Mouse (Mus musculus) inflammation-experienced regulatory T-cells, adult 6 months (primary cell): Measurements from ENCODE around the gene Rhbg. TPM values are rescaled to one million over a fixed set of nuclear protein-coding genes. Genes with fewer than 3 reads are reported as not detected.

Source experiments
- ATAC-seq: one replicate; pipeline ENCODE4 v1.8.0; 2017
- polyA plus RNA-seq, 3 experiments: library from polyadenylated mRNA; unstranded; fragments of 100-300 nt; shearing (Covaris generic); gene quantifications; one replicate each; pipeline ENCODE4 v1.2.1; 2017

Rhbg gene
- polyA plus RNA-seq, 3 experiments from 2014 or later: not detected

DNA sequence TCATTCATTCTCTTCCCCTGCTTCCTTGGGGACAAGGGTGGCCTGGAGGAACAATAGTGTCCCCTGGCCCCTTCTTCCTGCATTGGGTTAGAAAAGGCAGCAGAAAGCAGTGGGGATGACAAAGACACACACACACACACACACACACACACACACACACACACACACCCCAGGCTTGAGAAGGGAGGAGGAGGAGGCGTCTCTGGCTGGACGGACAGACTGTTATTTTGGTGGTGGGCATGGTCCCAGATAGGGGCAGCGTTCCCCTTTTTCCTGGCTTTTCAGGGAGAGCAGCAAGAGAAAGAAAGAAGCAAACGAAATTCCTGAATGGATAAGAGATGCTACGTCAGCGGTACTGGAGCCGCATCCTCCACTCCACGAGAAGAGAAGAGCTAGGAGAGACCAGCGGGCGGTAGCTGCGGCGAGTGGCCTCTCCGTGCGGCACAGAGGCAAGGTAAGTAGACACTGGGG is 47.6 kb downstream of the Rhbg start:
- no peak for ATAC-seq

DNA sequence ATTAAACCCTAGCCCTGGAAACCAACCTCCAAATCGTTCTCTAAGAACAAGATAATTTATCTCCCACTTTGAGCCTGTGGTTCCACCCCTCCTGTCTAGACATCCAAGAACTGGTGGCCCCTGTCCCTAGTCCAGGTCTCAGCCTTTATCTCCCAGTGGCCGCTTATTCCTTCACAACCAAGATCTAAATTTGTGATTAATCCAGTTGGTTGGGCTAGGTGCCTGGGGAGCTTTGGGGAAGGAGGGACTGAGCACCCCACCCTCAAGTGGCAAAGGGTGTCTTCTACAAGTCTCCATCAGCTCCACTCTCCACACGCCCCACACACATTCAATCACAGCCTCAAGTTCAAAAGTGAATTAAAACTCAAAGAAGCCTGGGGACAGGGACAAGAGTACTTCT is 48.0 kb downstream of the Rhbg start:
- ATAC-seq: no peak

DNA sequence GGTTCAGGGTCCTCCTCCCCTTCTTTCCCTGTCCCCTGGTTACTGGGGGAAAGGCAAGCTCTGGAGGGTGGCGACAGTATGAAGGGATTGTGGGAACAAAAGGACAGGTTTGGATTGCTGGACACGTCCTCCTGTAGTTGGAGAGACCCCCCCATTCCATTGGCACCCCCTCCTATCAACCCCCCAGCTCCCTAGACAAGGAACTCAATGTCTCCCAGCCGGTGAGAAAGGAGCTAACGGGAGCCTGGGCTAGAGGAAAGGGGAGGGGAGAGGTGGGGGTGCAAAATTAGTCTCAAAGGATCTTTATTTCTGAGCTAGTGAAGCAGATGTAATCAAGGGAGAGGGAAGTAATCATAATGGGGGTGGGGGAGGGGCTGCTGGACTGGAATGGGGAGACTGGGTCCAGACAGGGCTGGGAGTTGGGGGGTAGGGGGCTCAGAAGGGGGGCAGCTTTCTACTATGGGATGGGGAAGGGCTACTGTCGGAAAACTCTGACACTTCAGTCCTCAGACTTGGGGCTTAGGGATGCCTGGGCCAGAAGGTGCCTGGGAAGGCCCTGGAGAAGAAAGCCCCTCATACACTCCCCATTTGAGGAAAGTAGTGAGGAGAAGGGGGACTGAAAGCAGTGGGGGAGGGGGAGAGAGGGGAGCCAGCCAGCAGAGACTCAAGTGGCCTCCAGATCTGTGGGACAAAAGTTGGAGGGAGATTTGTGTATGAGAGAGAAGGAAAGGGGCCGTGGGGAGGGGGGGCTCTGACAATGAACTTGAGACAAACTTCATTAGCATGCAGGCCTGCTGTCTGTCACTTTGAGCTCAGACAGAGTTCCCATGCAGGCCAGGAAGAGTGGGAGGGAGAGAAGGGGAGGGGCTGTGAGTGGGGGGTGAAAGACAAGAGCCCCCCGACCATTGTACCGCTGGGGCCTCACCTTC is 48.7 kb downstream of the Rhbg start:
- no peak for ATAC-seq

DNA sequence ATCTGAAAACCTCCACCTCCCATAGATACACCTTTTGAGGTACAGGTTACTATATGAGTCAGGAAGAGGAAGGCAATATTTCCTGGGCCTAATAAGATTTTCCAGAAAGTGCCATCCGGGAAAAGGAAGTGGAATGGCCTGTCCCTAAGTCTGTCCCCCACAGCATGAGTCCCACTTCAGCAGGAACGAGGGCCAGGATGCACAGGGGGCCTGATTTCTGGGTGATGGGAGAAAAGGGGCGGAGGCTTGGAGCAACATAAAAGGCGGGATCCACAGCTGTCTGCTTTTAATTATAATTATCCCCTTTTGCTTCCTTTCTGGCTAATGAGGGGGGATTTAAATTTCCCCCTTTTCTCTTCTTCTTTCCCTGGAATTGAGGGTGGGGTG is 49.3 kb downstream of the Rhbg start:
- ATAC-seq: no peak

DNA sequence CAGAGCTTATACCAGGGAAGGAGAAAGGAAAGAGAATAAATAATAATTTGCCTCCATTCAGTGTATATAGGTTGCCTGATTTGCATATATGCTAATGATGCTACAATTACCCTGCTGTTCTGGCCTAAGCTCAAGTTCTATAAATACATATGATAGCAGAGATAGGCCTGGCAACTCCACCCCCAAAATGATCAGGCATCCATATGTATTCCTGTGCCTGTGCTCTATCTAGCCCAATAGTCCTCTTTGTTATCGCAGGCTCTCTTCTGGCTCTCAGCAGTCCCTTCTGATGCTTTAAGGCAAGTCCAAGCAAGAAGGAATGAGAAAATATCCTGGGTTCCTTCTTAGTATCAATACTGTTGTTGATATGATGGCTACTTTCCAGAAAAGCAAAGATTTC is 49.8 kb downstream of the Rhbg start:
- ATAC-seq: no peak

DNA sequence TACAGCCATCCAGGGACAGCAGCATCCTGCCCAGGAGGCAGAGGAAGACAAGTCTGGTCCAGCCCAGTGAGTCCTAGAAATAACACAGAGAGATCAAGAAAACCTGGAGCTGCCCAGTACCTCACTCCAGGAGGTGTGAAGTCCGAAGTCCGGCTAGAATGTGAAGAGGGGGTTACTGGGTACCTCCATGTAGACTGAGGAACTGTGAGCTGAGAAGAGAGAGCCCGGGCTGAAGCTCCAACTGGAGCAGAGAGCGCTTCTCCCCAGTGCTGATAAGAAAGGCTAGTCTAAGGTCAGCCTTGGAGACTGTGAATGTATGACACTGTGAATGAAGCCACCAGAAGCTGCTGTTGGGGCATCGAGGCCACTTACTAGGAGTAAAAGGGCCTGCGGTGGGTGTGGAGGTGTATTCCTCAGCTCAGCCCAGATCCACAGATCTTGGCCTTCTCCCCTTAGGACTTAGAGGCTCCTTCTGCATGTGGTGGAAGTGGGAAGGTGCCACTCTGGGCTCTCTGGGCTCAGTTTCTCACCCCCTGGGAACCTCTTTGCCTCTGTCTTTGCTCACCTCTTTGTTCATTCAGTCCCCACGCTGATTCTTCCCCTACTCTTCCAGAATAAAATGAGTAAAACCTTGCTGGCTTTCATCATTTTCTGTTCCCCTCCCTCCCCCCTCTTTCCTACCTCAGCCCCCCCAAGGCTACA is 50.4 kb downstream of the Rhbg start:
- ATAC-seq: no peak

DNA sequence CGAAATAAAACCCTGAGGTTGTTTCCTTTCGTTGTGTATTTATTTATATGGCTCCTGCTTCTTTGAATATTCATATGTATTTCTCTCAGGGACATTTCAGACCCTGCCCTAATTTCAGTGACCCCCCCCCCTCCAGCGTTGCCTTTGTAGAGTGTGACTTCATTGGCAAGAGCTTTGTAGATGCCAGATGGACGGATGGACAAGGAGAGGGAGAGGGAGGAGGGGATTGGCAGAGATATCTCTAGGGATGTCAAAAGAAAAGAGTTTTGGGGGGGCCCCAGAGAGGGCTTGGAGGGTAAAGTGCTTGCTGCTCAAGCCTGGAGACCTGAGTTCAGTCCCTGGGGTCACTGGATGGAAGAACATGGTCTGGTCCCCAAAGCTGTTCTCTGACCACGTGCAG is 51.1 kb downstream of the Rhbg start:
- no peak for ATAC-seq

DNA sequence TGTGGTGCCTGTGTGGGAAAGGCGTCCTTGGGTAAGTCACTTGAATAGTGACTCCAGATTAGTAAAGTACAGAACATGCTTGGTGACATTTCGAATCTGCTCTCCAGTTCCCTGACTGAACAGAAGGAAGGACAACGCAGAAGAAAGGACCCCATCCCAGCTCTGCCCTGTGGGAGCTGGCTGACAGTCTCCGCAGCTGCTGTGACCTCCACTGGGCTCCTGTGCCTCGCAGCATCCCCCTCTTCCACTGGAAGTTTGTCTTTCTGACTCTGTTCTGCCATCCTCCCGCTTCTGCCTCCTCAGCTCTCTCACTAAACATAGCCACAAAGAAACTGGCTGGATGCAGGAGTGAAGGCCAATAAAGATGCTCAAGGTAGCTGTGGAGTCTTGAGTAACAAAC is 51.5 kb downstream of the Rhbg start:
- ATAC-seq: no peak

DNA sequence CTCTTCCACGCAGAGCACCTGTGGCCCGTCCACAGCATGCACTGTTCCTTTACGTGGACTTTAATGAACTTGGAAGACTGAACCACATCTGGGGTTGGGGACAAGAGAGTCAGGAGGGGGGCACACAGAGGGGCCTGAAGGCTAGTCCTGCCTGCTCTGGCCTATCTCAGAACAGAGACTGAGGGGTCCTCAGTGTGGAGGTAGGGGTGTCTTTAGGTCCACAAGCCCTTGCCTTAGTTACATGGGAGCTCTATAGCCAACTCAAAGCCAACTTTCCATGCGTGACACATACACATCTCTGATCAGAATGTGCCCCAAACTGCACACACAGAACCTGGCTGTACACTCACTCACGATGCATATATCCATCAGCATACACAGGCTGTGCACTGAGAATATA is 52.9 kb downstream of the Rhbg start:
- no peak for ATAC-seq

DNA sequence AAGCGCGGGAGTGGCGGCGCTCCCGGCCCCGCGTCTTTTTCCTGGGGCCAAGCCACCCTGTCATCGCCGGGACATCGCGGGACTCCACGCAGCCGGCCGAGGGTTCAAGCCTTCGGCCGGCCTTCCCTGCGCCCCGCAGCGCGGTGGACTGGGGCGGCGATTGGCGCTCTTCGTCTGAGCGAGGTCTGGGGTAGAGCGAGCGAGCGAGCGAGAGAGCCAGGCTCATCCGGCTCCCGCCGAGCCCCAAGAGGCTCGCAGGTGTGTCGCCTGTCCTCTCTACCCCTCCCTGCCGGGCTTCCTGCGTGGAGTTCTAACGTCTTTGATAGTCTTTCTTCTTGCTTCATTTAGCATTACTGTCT is 53.6 kb downstream of the Rhbg start:
- peak; percentile 67 for ATAC-seq

DNA sequence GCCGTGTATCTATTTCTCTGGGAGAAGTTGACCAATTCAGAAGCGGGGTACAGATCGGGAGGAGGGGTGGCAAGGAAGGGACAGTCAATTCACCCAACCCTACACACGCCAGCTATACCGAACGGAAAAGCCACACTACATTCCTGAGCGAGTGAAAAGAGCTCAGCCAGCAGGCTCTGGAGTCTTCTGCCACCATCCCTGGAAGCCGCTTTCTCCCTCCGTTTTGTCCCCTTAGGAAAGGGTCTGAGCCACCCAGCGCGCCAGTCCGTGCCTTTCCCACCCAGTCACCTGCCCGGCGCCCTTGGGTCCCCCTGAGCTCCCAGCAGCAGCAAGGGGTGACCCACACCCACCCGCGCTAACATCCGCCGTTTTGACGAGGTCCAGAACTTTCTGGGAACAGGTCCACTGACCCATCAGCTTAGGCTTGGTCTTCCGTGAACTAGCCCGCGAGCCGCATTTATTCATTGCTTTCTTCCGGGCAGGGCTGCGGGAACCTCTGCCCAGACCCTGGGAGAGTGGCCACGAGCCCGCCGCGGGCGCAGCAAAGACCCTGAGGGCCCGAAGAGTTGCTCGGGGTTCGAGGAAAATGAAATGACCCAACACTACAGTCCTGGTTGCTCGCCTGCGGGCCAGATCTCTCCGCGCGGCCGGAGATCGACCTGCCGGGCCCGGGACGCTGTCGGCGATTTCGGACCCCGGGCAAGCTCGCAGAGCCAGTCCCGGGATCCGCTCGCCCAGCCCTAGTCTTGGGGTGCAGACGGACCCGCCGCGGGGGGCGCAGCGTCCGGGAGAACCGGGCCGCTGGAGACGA is 54.1 kb downstream of the Rhbg start:
- ATAC-seq: no peak

DNA sequence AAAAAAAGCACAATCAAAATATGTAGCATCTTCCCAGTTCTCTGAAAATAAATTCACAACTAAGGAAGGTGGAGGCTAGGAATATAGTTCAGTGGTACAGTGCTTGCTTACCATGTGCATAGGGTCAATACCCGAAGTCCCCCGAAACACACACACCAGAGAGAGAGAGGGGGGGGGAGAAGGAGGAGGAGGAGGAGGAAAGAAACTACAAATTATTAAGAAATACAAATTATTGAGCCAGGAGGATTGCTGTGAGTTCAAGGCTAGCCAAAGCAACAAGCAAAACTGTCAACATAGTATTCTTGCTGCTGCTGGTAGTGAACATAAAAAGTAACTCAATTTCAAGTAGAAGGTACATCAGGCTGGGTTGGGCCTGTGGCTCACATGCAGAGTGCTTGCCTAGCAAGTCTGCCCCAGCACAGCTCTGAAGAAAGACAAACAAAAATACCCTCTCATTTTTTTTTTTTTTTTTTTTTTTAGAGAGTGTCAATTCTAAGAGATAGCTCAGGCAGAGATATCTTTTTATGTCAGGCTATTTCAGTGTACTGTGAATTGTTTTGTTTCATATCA is 54.9 kb downstream of the Rhbg start:
- no peak for ATAC-seq

DNA sequence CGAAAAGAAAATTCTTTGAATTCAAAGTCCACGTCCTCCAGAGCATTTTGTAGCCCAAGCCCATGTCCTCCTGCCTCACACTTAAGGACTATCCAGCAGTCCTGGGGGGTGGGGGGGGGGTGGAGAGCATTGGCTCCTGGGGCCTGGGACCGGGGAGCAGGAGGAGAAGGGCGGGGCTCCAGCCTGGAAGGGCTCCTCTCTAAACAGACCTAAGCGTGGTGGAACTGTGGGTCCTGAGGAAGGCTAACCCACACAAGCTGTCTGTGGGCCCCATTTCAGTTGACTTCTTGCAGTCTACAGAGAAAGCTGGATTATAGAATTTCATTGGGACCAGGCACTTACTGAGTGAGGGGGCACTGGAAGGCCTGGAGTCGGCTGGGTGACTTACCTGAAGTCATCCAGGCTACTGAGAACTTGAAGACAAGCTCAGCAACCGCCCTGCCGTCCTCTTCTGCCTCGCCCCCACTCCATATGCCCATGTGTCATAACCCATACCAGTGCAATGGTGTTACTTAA is 55.9 kb downstream of the Rhbg start:
- ATAC-seq: no peak

DNA sequence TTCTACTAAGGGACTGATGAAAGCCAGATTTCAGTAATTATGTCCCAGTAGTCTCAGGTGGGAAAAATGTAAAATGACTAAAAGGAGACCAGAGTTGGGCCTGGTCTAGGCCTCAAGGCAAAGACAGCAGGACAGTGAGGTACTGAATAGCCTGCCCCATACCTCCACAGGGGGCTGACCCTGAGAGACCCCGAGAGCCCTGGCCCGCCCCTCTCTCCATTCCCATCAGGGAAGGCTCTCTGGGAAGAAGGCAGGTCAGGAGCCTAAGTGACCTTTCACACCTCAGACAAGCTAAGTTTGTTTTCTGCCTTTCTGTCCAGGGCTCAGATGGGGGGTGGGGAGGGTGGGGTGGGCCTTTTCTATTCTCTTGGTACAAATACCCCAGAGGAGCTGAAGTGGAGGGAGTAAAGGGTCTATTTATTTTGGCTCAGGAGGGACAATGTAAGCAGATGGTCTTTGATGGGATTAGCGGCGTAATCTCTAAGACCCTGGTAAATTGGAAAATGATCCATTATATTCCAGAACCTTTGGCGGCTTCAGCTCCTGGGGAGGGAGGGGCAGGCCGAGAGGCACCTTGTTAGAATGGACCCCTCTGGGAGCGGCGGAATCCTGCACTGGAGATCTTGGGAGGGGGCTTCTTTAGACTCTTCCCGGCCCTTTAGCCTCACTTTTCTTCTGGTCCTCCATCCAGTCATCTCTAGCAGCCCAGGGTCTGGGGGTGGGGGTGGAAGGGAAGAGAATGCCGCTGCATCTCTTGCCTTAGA is 56.6 kb downstream of the Rhbg start:
- ATAC-seq: no peak

Other genes with a start within 250 kb of the Rhbg start
- not detected for gene Hapln2, start 227.1 kb downstream of the Rhbg start, polyA plus RNA-seq
- gene Gpatch4, start 211.6 kb downstream of the Rhbg start, polyA plus RNA-seq: 10 to 100 TPM; 20.8 to 37.5 (median 36.6) TPM
- 10 to 100 TPM; 68.3 to 75.7 (median 70.3) TPM for gene Naxe, start 196.2 kb downstream of the Rhbg start, polyA plus RNA-seq
- gene Ttc24, start 176.4 kb downstream of the Rhbg start, polyA plus RNA-seq: not detected
- 1 to 10 TPM in 1 of 3 experiments, under 1 TPM in 2; 0.59 to 3.5 (median 0.82) TPM for gene Iqgap3, start 172.7 kb downstream of the Rhbg start, polyA plus RNA-seq
- 10 to 100 TPM; 16.6 to 32.0 (median 27.7) TPM for gene Mef2d, start 112.3 kb downstream of the Rhbg start, polyA plus RNA-seq
- not detected for gene Gm38392, start 32.5 kb upstream of the Rhbg start, polyA plus RNA-seq
- gene Tsacc, start 42.3 kb upstream of the Rhbg start, polyA plus RNA-seq: 1 to 10 TPM; 2.3 to 6.2 (median 3.6) TPM
- gene Cct3, start 42.4 kb upstream of the Rhbg start, polyA plus RNA-seq: 100 to 1,000 TPM; 157 to 218 (median 188) TPM
- gene Glmp, start 70.3 kb upstream of the Rhbg start, polyA plus RNA-seq: 100 to 1,000 TPM; 335 to 443 (median 344) TPM
- 1 to 10 TPM; 1.2 to 2.4 (median 1.8) TPM for gene Tmem79, start 81.4 kb upstream of the Rhbg start, polyA plus RNA-seq
- 10 to 100 TPM; 26.1 to 47.1 (median 37.8) TPM for gene Smg5, start 81.6 kb upstream of the Rhbg start, polyA plus RNA-seq
- not detected for gene Paqr6, start 109.9 kb upstream of the Rhbg start, polyA plus RNA-seq
- not detected for gene Bglap3, start 118.0 kb upstream of the Rhbg start, polyA plus RNA-seq
- gene Bglap2, start 124.0 kb upstream of the Rhbg start, polyA plus RNA-seq: not detected
- not detected for gene Bglap, start 129.8 kb upstream of the Rhbg start, polyA plus RNA-seq
- gene Pmf1, start 155.6 kb upstream of the Rhbg start, polyA plus RNA-seq: 100 to 1,000 TPM in 1 of 3 experiments, 10 to 100 TPM in 2; 46.3 to 105 (median 50.5) TPM
- 10 to 100 TPM; 11.2 to 14.6 (median 14.4) TPM for gene Slc25a44, start 170.4 kb upstream of the Rhbg start, polyA plus RNA-seq
- gene Sema4a, start 206.5 kb upstream of the Rhbg start, polyA plus RNA-seq: 10 to 100 TPM; 24.5 to 49.0 (median 28.3) TPM